8 mouse cellular contexts compared by ENCODE assay signal in the genomic region with DNA sequence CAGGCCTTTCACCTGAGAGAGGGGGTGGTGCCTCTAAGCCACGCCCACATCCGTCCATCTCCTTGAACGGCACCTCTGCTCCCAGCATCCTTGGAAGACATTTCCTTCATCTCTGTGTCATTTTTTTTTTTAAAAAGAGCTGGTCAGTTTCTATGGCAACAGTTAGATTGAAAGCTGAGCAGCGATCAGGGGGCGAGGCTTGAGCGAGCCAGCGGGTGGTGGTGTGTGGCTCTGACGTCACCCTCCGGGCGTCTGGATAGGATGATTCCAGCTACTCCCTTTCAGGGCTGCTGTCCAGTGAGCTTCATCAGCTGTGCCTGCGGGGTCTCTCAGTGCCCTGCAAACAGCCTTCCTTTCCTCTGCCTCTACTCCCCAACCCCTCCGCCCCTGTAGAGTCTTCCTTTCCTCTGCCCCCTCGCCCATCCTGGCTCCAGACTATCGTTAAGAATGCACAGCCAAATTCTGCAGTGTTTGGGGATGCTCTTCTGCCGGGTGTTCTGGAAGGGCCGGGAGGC.
DNase-seq lines count a peak whose midpoint lies in the region; ATAC-seq lines count a peak whose summit lies in the region.

No protein-coding gene starts in this region.

- peak overlapping the region; percentile 21 for H3K4me2 ChIP-seq in embryonic facial prominence, embryonic 11.5 days (ENCODE audit: low read depth, low read length)
- peak overlapping the region; percentile 16; the same call in 1 of the 2 replicates for H3K4me2 ChIP-seq in midbrain, embryonic 11.5 days

- H3K27me3 ChIP-seq in embryonic facial prominence, embryonic 11.5 days (ENCODE audit: control insufficient read depth, insufficient read depth, low read length): no peaks in the 10 kb centered on the region
- no peaks in the 10 kb centered on the region for H3K27me3 ChIP-seq in hindbrain, embryonic 10.5 days (ENCODE audit: insufficient read depth, poor library complexity, severe bottlenecking)
- H3K27me3 ChIP-seq in midbrain, embryonic 11.5 days (ENCODE audit: control insufficient read depth, insufficient read depth, low read length): no peaks in the 10 kb centered on the region

- 0 out of 2 replicates have a peak overlapping the region, but pooled peaks have one; percentile 11 for H3K4me3 ChIP-seq in embryonic facial prominence, embryonic 11.5 days (ENCODE audit: low read depth, low read length)
- peak overlapping the region; percentile 35 for H3K4me3 ChIP-seq in hindbrain, embryonic 10.5 days
- peak overlapping the region; percentile 20; the same call in 1 of the 2 replicates for H3K4me3 ChIP-seq in midbrain, embryonic 11.5 days (ENCODE audit: low read depth, low read length)

- DNase-seq in urinary bladder, postnatal 14 days (ENCODE audit: low spot score): peak; percentile 63
- no peak for DNase-seq in urinary bladder, adult 18-20 months (ENCODE audit: low spot score in 2 of 2)
- DNase-seq in embryonic facial prominence, embryonic 11.5 days (ENCODE audit: low spot score): peak; percentile 89
- DNase-seq in hindbrain, embryonic 10.5 days (ENCODE audit: low spot score): peak; percentile 79
- DNase-seq in left cerebral cortex, adult 11 months (ENCODE audit: low spot score): peak; percentile 85
- peak; percentile 93 for DNase-seq in midbrain, embryonic 11.5 days (ENCODE audit: low spot score, missing footprints)
- peak; percentile 93 for DNase-seq in telencephalon, adult 2 months (ENCODE audit: low read depth, low spot score)

- H3K36me3 ChIP-seq in embryonic facial prominence, embryonic 11.5 days (replicated peaks; ENCODE audit: control insufficient read depth, insufficient read depth, low read depth, low read length): no peaks in the 10 kb centered on the region
- H3K36me3 ChIP-seq in hindbrain, embryonic 10.5 days: peaks cover 23% of the 10 kb centered on the region; the same call in 1 of the 2 replicates
- H3K36me3 ChIP-seq in midbrain, embryonic 11.5 days (ENCODE audit: control insufficient read depth, insufficient read depth, low read length): no peaks in the 10 kb centered on the region

- H3K9ac ChIP-seq in embryonic facial prominence, embryonic 11.5 days (replicated peaks; ENCODE audit: low read length): no peak overlapping the region
- H3K9ac ChIP-seq in midbrain, embryonic 11.5 days (ENCODE audit: low read length): peak overlapping the region; percentile 33; the same call in 1 of the 2 replicates

- WGBS in embryonic facial prominence, embryonic 11.5 days: 33% methylated on average over 16 of the region's 16 CpGs
- 29% methylated on average over 16 of the region's 16 CpGs for WGBS in hindbrain, embryonic 10.5 days
- 30% methylated on average over 16 of the region's 16 CpGs for WGBS in midbrain, embryonic 11.5 days

- H3K27ac ChIP-seq in embryonic facial prominence, embryonic 11.5 days (replicated peaks; ENCODE audit: low read depth, low read length): no peak overlapping the region
- peak overlapping the region; percentile 70; the same call in 1 of the 2 replicates for H3K27ac ChIP-seq in hindbrain, embryonic 10.5 days
- peak overlapping the region; percentile 57; the same call in 1 of the 2 replicates for H3K27ac ChIP-seq in midbrain, embryonic 11.5 days (ENCODE audit: low read depth, low read length)

- peak; percentile 90 for ATAC-seq in embryonic facial prominence, embryonic 11.5 days (replicated peaks; ENCODE audit: insufficient number of reproducible peaks, low FRiP score, low TSS enrichment, low read depth)
- peak; percentile 97 for ATAC-seq in midbrain, embryonic 11.5 days (ENCODE audit: low FRiP score)
- no peak for ATAC-seq in activated CD4-positive, CD25-positive, alpha-beta regulatory T cell, adult 4 months

- H3K4me1 ChIP-seq in embryonic facial prominence, embryonic 11.5 days (ENCODE audit: control insufficient read depth, insufficient read depth, low read length): no peaks in the 10 kb centered on the region
- peaks cover 26% of the 10 kb centered on the region for H3K4me1 ChIP-seq in hindbrain, embryonic 10.5 days (replicated peaks)
- H3K4me1 ChIP-seq in midbrain, embryonic 11.5 days (ENCODE audit: control insufficient read depth, insufficient read depth, low read length): peaks cover 10% of the 10 kb centered on the region; the same call in 1 of the 2 replicates

- no peaks in the 10 kb centered on the region for H3K9me3 ChIP-seq in embryonic facial prominence, embryonic 11.5 days (replicated peaks; ENCODE audit: control insufficient read depth, low read length)
- no peaks in the 10 kb centered on the region for H3K9me3 ChIP-seq in hindbrain, embryonic 10.5 days
- no peaks in the 10 kb centered on the region for H3K9me3 ChIP-seq in midbrain, embryonic 11.5 days (ENCODE audit: control insufficient read depth, low read length)

Comparison
In these comparisons a context has a peak if more than half of its experiments do, and no peak if none do; other contexts are left out.
1. DNase-seq: peak in urinary bladder, postnatal 14 days (single experiment), embryonic facial prominence, embryonic 11.5 days (single experiment), hindbrain, embryonic 10.5 days (single experiment), left cerebral cortex, adult 11 months (single experiment), midbrain, embryonic 11.5 days (single experiment) and telencephalon, adult 2 months (single experiment); none in urinary bladder, adult 18-20 months (0 of 2).
2. Peak in every context shown above with its lines, with median percentiles within 50 percentile points of each other: H3K4me3 ChIP-seq.